Mouse (Mus musculus): Measurements from ENCODE around the gene Larp1.

DNA sequence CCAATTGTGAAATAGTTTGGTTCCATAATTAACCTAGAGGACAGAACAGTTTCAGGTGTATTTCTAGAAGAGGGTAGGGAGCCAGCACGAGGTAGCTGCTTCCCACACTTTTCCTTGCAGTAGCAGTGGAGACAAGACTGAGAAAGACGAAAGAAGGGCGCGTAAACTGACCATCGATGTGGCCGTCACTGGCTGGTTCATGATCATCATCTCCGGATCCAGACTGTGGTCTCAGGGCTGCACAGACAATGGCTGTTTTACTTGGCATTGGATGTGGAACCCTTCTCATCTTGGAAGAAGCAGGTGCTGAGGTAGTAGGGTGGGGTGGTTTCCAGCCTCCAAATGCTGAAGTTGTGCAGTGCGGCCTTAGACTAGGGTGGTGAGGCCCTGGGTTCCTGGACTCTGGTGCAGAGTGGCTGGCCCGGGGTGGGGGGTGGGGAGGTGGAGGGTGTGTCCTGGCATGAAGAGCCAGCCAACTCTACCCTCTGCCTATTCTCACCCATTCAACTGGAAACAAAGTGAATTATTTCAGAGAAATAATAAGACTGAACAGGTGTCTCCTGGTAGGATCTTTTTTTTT is 45.5 kb upstream of the Larp1 start:
- TF ChIP-seq POLR2A (IDR thresholded peaks at IDR 0.05; ENCODE audit: control insufficient read depth, extremely low read depth, insufficient read depth, low read length, poor library complexity) = no peak
- TF ChIP-seq CTCF (IDR thresholded peaks at IDR 0.05; ENCODE audit: borderline replicate concordance, control insufficient read depth, extremely low read depth, insufficient read depth, low read length, poor library complexity) = no peak

All from thymus, adult 2 months (tissue).